Mouse (Mus musculus): ENCODE measurements around the gene Adgrv1. TPM values are rescaled to one million over a fixed set of nuclear protein-coding genes. Genes with fewer than 3 reads are reported as not detected.
"Not testable (repeated sequence)": the region's sequence is repeated elsewhere in the genome, so short reads cannot be mapped to it uniquely, and the experiment has no call there.

Adgrv1 gene
- total RNA-seq, 1 experiment from 2014 or later: 0.38 TPM

DNA sequence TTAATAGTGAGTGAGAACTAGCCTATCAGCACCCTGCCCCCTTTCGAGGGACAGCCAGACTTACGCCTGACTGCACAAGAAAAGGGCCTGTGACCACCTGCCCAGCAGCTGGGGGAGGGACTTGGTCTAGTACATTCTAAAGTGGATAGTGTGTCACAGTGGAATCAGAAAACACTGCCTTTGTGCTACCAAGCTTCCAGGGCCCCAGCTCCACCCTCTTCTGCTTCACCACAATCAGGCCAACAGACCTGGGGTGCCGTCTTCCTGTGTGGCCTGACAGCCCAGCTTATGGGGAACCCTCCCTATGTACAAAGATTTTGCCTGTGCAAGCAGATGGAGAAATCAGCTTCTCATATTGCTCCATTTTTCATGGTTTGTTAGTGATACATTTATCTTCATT is 3.6 kb downstream of the Adgrv1 start:
- no peak for ATAC-seq (replicated peaks; ENCODE audit: insufficient number of reproducible peaks, low FRiP score, low TSS enrichment, poor library complexity, severe bottlenecking)

DNA sequence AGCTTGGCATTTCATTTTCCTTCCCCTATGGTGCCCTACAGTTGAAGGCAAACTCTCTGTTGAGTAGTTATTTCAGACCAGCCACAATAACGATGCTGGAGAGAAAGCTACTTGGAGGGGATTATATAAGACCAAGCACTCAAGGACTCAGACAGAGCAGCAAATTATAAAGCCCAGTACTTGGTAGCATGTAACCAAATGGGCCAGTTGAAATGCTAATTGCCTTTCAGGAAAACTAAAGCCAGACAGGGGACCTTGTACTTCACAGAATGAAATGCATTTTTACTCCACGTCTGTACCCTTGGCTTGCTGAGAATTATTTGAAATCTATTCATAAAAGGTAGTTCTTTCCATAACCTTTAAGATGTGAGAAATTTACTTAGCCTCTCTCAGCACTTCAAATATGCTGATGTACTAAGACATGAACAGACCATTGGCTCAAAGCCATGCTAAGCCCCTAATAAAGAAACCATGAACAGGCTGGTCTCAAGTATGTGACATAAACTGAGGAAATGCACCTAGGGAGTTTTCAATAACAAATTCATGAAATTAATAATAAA is 4.2 kb downstream of the Adgrv1 start:
- ATAC-seq (replicated peaks; ENCODE audit: insufficient number of reproducible peaks, low FRiP score, low TSS enrichment, poor library complexity, severe bottlenecking): no peak

DNA sequence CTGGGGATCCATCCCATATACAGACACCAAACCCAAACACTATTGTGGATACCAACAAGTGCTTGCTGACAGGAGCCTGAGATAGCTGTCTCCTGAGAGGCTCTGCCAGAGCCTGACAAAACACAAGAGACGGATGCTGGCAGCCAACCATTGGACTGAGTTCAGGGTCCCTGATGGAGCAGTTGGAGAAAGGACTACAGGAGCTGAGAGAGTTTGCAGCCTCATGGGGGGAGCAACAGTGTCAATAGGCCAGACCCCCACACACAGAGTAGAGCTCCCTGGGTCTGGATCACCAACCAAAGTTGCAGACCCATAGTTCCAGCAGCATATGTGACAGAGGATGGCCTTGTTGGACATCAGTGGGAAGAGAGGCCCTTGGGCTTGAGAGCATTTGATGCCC is 5.1 kb downstream of the Adgrv1 start:
- ATAC-seq (replicated peaks; ENCODE audit: insufficient number of reproducible peaks, low FRiP score, low TSS enrichment, poor library complexity, severe bottlenecking): not testable (repeated sequence)

DNA sequence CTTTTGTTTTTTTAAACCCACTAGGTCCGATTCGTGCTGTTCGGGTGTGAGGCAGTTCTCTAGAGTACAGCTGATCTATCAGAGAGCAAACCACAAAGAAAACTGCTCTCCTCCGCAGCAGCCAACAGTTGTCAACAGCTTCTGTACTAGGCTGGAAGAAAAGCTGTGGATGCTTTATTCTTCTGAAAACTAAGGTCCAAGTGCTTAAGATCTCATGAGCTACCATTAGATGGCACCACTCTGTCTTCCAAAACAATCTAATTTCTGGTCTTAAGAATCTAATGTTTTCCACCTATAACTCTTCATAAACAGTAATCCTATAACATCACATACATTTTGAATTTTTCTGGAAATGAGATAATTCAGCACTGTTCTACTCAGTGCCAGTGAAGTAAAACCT is 22.6 kb downstream of the Adgrv1 start:
- ATAC-seq (replicated peaks; ENCODE audit: insufficient number of reproducible peaks, low FRiP score, low TSS enrichment, poor library complexity, severe bottlenecking): no peak

DNA sequence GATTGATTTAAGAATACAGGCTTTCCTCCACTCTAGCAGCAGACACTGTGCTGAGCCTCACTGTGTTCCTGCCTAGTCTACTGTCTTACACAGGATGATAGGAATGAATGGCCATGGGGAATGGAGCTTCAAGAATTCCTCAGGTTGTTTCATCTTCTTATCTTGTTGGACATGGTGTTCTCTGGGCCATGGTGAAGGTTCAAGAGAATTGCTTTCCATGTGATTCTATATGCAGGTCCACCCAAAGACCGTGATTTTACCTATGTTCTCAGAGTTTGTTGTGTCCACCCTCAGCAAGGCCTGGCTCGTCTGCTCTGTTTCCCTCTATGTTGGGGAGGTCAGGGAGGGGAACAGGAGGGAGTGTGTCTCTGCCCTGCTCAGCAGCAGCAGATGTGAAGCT is 26.0 kb downstream of the Adgrv1 start:
- ATAC-seq (replicated peaks; ENCODE audit: insufficient number of reproducible peaks, low FRiP score, low TSS enrichment, poor library complexity, severe bottlenecking): no peak

DNA sequence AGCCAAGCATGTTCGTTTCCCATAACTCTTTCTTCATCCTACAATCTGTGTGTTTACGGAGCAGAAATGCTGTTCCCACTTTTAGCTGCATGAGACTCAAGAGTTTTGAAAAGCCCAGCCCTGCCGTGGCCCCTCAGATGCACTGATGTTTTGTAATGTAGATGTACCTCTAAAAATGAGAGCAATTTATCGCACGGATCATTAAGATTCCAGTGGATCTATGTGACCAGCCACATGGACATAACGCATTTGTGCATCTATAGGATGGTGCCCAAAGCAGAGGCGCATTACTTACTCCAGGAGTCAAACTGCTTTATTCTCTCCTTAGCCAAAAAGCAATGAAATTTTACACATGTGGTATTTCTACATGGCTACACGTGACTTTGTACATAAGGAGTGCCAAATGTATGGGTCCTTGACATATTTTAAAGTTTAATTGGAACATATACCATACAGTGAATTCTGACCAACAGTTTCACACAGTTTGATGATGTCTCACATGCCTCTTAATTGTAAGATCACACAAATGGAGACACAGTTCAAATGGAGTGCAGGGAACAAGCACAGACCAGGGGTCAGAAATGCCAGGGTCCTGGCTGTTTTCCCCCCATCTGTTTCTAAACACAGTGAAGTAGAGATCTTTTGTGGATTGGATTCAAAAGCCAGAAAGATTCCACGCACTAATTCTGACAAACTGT is 35.9 kb downstream of the Adgrv1 start:
- no peak for ATAC-seq (replicated peaks; ENCODE audit: insufficient number of reproducible peaks, low FRiP score, low TSS enrichment, poor library complexity, severe bottlenecking)

DNA sequence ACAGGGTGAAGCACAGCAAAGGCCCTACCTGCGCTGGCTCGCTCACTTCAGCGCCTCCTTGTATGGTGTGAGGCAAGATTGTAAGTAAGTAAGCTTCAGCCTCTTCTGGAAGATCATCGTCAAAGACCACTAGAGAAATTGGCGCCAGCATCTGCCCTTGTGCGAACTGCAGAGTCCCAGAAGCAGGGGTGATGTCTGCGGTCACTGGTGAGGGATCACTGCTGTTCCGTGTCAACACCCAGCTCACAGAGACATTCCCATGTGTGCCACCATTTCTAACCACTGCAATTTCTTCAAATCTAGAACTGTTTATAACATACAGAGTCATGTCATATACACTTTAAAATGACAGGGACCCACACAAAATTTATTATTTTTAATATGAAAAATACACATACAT is 54.3 kb downstream of the Adgrv1 start:
- ATAC-seq (replicated peaks; ENCODE audit: insufficient number of reproducible peaks, low FRiP score, low TSS enrichment, poor library complexity, severe bottlenecking): no peak

DNA sequence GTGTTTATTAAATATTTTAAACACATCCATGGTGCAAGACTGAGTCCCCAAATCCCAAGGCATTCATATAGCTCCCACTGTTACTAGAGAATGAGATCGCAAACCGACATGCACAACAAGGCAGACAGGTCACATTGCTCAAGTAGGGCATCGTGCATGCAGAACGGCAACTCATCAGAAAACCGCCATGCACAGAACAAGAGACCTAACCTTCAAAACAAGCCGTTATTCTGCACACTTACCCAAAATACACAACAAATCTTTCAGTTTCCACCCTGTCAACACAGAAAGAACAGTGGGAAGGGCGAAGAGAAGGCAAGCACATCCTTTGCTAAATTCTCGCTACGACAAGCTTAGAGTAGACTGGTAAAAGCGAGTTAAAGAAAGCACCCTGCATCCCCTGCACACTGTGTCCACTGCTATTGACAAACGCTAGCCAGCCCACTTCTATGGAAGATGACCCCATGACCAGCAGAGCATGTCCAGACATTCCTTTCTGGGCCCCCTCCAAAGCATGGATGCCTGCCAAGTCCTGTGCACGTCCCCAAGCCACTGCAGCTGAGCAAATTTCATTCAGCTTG is 62.6 kb downstream of the Adgrv1 start:
- no peak for ATAC-seq (replicated peaks; ENCODE audit: insufficient number of reproducible peaks, low FRiP score, low TSS enrichment, poor library complexity, severe bottlenecking)

DNA sequence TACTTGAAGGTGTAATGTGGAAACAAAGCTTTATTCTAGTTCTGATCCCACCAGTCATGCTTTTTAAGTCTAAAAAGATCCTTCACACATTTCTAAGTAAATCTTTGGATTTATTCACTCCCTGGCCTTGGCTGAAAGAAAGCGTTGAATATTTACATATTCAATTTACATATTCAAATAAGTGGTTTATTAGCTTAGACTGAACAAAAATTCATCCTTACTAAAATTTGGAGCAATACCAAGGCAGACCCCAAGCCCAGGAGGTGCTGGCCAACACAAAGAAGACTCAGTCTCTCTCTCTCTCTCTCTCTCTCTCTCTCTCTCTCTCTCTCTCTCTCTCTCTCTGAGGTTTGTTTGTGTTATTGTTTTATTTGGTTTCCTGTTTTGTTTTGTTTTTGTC is 82.9 kb downstream of the Adgrv1 start:
- no peak for ATAC-seq (replicated peaks; ENCODE audit: insufficient number of reproducible peaks, low FRiP score, low TSS enrichment, poor library complexity, severe bottlenecking)

DNA sequence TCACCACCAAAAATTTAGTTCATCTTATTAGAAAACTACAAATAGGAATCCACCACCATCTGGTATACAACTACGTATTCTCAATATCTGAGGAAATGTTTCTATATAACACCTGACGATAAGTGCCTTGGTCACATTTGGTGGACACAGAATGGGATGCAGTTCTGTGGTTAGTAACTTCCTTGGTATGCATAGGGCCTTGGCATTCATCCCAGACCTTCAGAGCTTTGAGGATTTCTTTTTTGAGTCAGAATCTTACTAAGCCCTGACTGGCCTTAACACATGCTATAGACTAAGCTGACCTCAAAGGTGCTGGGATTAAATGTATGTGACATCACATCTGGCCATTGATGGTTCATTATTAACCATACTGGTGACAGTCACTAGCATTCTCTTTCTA is 98.0 kb downstream of the Adgrv1 start:
- ATAC-seq (replicated peaks; ENCODE audit: insufficient number of reproducible peaks, low FRiP score, low TSS enrichment, poor library complexity, severe bottlenecking): no peak

DNA sequence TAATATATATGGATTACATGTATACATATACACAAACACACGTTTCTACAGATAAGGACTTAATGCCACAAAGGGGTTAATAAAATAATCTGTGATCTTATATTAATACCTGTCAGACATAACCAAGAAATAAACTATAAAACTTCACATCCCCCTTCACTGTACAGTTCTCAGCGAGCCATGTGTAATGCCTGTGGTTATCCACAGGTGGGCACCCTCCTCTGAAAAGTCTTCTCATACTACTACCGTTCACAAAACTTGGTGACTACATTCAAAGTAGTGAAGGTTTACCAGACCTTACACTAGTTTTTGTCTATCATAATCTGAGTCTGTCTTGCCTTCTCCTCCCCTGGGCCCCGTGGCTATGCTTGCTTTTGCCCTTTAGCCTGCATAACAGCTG is 106.3 kb downstream of the Adgrv1 start:
- ATAC-seq (replicated peaks; ENCODE audit: insufficient number of reproducible peaks, low FRiP score, low TSS enrichment, poor library complexity, severe bottlenecking): no peak

DNA sequence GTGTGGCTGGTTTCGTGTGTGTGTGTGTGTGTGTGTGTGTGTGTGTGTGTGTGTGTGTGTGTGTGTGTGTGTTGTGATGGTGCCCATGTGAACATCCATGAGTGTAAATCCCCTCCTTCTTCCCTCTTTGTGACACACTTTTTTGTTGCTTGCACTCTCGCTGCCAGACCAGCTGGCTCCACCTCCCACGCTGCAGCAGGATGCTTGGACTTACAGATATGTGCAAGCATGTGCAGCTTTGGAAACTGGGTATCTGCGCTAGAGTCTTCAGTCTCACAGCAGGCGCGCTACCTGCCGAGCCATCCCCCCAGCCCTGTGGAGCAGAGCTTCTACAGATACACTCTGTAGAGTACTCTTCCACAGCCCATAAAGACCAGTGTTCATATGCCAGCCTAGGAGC is 122.8 kb downstream of the Adgrv1 start:
- ATAC-seq (replicated peaks; ENCODE audit: insufficient number of reproducible peaks, low FRiP score, low TSS enrichment, poor library complexity, severe bottlenecking): no peak

DNA sequence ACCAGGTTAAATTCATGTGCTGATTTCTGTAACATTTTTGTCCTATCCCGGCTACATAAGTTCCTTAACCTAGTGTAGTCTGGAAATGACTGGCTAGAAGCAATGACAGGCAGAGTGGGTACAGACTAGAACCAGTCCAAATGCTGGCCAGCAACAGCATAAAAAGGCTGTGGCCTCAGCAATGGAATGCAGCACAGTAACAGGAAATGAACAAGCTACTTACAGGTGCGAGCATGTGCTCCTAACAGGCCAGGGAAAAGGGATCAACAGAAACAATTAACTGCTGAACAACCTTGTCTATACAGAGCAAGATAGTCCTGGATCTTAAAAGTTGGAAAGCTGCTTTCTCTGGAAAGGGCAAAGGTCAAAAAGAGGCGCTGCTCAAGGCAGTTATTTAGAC is 135.9 kb downstream of the Adgrv1 start:
- ATAC-seq (replicated peaks; ENCODE audit: insufficient number of reproducible peaks, low FRiP score, low TSS enrichment, poor library complexity, severe bottlenecking): no peak

DNA sequence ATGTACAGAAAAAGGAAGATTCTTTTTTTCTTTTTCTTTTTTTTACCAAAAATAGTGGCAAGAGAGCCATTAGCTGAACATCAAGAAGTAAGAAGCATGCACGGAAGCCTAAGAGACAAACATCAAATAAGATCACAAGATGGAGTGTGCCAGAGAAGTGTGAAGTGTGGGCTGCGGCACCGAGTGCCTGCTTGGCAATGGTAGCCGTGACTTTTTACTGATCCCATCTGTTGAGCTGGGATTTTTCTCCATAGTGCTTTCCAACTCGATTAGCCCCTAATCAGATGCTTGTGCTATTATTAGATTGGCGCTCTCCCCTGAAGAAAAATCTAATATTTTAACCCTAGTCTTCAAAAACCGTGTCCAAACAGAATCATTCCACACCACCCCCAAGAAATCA is 141.0 kb downstream of the Adgrv1 start:
- no peak for ATAC-seq (replicated peaks; ENCODE audit: insufficient number of reproducible peaks, low FRiP score, low TSS enrichment, poor library complexity, severe bottlenecking)

DNA sequence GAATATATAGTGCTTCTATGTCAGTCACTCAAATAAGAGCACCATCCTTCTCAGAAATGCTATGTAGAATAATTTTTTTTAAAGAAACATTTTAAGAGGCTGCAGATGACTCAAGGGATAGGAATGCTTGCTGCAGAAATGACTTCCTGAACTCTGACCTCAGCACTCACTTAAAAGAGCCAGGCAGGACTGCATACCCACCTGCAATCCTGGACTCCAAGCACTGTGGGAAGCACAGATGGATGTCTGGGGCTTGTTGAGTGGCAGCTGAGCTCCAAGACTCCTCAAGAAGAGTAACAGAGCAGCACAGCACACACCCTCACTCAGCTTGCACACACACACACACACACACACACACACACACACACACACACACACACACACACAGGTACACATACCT is 146.0 kb downstream of the Adgrv1 start:
- no peak for ATAC-seq (replicated peaks; ENCODE audit: insufficient number of reproducible peaks, low FRiP score, low TSS enrichment, poor library complexity, severe bottlenecking)

DNA sequence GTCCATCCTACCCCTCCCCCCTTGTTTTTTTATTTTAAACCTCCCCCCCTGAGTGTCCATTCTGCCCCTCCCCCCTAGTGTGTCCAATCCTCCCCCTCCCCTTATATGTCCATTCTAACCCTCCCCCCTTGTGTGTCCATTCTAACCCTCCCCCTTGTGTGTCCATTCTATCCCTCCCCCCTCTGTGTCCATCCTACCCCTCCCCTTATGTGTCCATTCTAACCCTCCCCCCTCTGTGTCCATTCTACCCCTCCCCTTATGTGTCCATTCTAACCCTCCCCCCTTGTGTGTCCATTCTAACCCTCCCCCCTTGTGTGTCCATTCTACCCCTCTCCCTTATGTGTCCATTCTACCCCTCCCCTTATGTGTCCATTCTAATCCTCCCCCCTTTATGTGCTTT is 159.2 kb downstream of the Adgrv1 start:
- ATAC-seq (replicated peaks; ENCODE audit: insufficient number of reproducible peaks, low FRiP score, low TSS enrichment, poor library complexity, severe bottlenecking): no peak; the same call in 1 of the 2 replicates

DNA sequence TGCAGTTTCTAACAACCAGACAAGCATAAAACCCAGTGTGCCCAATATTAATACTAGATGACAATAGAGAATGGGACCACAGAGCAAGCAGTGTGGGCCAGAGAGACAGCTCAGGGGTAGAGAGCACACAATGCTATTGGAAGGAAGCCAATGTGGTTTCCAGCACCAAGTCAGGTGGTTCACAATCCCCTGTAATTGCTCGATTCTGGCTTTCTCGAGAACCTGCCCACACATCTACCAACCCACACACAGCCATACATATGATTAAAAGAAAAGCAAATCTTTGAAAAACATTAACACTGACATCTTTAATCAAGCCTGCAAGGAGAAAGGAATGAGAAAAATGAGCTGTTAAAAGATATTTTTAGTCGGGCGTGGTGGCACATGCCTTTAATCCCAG is 166.3 kb downstream of the Adgrv1 start:
- no peak for ATAC-seq (replicated peaks; ENCODE audit: insufficient number of reproducible peaks, low FRiP score, low TSS enrichment, poor library complexity, severe bottlenecking)

DNA sequence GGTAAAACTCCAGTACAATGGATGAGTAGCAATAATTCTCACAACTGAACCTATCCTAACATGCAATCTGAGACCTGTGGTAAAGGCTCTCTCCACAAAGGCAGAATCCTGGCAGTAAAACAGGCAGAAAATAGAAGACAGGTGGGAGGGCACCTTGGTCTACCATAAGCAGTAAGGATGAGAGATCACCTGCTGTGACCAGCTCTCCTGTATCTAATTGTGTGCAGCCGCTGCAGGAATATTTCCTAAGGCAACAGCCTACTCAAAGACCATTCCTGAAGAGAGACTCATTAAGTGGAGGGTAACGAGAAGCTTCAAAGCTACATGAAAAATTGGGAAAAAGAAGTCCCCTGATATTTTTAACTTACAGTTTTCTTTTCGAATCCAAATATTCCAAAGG is 167.2 kb downstream of the Adgrv1 start:
- no peak for ATAC-seq (replicated peaks; ENCODE audit: insufficient number of reproducible peaks, low FRiP score, low TSS enrichment, poor library complexity, severe bottlenecking)

DNA sequence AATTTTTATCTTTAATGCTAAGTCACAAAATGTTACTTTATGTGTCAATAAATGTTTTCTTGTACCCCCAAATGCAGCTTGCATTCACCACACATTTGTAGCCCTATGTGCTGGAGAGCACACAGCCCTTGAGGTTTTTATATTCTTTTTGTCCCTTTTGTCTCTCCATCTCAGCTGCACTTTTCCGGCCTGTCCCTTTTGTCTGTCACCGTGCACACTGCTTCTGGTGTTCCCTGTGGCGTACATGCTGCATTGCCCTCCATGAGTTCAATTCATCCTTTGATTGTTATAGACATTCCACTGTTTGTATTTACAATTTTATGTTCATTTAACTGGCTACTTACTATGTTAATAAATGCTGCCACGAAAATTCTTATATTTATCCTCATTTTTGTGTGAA is 183.3 kb downstream of the Adgrv1 start:
- no peak for ATAC-seq (replicated peaks; ENCODE audit: insufficient number of reproducible peaks, low FRiP score, low TSS enrichment, poor library complexity, severe bottlenecking)

DNA sequence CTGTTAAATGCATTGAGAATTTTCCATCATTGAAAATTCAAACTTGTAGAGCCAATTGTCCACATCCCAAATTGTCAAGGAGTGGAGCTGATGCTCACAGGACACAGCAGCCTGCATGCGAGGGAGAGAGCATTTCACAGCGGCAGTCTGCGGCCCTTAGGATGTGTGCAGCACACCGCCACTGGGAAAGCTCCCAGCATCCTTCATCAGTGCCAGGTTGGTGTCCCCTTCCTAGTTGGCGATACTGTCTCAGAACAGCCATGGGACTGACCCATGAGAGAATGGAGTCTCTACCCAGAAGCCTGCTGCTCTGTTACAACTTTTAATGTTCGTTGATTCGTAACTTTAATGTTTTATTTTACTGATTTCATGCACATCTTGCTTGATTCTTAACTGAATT is 183.8 kb downstream of the Adgrv1 start:
- ATAC-seq (replicated peaks; ENCODE audit: insufficient number of reproducible peaks, low FRiP score, low TSS enrichment, poor library complexity, severe bottlenecking): no peak

DNA sequence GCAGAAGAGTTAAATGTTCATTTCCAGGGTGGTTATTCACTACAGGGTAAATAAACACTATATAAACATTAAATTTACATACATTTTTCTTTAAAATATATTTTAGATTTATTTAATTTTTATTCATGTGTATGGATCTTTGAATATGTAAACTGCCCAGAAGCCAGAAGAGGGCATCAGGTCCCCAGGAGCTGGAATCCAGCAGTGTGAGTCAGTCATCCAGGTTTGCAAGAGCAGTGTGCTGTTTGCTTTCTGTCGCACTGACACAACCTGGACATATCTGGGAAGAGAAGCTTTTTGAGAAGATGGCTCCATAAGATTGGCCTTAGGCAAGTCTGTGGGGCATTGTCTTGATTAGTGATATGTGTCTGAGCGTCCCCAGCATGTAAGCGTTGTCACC is 191.5 kb downstream of the Adgrv1 start:
- ATAC-seq (replicated peaks; ENCODE audit: insufficient number of reproducible peaks, low FRiP score, low TSS enrichment, poor library complexity, severe bottlenecking): no peak
